Mouse (Mus musculus) heart, postnatal 0 days (tissue): ENCODE measurements around the gene Erfe. TPM values are rescaled to one million over a fixed set of nuclear protein-coding genes. Genes with fewer than 3 reads are reported as not detected.

Experiments used
- ATAC-seq: fragments of 200-750 bp; cut with Nextera tagmentation; 2 replicates; pipeline ENCODE4 v1.8.0; 2017; ENCODE audit warnings: low read depth, moderate number of reproducible peaks, moderate library complexity; ENCODE audit not compliant: insufficient read depth
- DNase-seq: peaks from one replicate; pipeline ENCODE4 v3.0.0-alpha.2; 2016; ENCODE audit warnings: low spot score
- H3K27ac ChIP-seq: fragments of 300-500 bp; sonication (generic); 2 replicates; pipeline ENCODE4 v1.5.1; 2014; ENCODE audit warnings: low read depth, mild to moderate bottlenecking
- H3K27me3 ChIP-seq: fragments of 300-500 bp; sonication (generic); 2 replicates; pipeline ENCODE4 v1.6.1; 2014; ENCODE audit warnings: low read length, mixed read lengths; ENCODE audit not compliant: control insufficient read depth, insufficient read depth
- H3K36me3 ChIP-seq: fragments of 300-500 bp; sonication (generic); replicated peaks from 2 replicates; pipeline ENCODE4 v1.6.1; 2014; ENCODE audit warnings: low read length, mixed read lengths; ENCODE audit not compliant: control insufficient read depth, insufficient read depth
- H3K4me1 ChIP-seq: fragments of 300-500 bp; sonication (generic); 2 replicates; pipeline ENCODE4 v1.6.1; 2014; ENCODE audit warnings: antibody characterized with exemption; ENCODE audit not compliant: control insufficient read depth, insufficient read depth
- H3K4me2 ChIP-seq: fragments of 300-500 bp; sonication (generic); 2 replicates; pipeline ENCODE4 v1.6.1; 2014; ENCODE audit warnings: low read depth, mild to moderate bottlenecking, low read length, moderate library complexity
- H3K4me3 ChIP-seq: fragments of 300-500 bp; sonication (generic); 2 replicates; pipeline ENCODE4 v1.5.1; 2014; ENCODE audit warnings: low read depth, low read length
- H3K9ac ChIP-seq: fragments of 300-500 bp; sonication (generic); replicated peaks from 2 replicates; pipeline ENCODE4 v1.6.1; 2014; ENCODE audit warnings: low read depth, low read length, mixed read lengths
- H3K9me3 ChIP-seq: fragments of 300-500 bp; sonication (generic); replicated peaks from 2 replicates; pipeline ENCODE4 v1.6.1; 2016; ENCODE audit warnings: low read length; ENCODE audit not compliant: control insufficient read depth
- CTCF ChIP-seq: IDR thresholded peaks from 2 replicates; pipeline ENCODE4 v1.5.1; 2016; ENCODE audit warnings: antibody characterized with exemption, control low read depth, low read depth
- EP300 ChIP-seq: IDR thresholded peaks from 2 replicates; pipeline ENCODE4 v1.6.1; 2016; ENCODE audit warnings: antibody characterized with exemption, low read depth
- WGBS: fragments of 180-500 bp; shearing (Covaris S2); extraction: QIAGEN DNeasy Blood & Tissue Kit; methylation state at CpG from one replicate; pipeline ENCODE4 v1.1.7; 2014; 5-methylcytosine and 5-hydroxymethylcytosine counted together
- polyA plus RNA-seq: library from polyadenylated mRNA; unstranded; fragments of >200 nt; fragmentation: Nextera tagmentation; extraction: Ambion mirVana; gene quantifications from 2 replicates; pipeline ENCODE4 v1.2.1, GENCODE M21; 2015
- total RNA-seq: library from RNA; depleted of rRNA; stranded (reverse); fragments of >200 nt; gene quantifications from 2 replicates; pipeline ENCODE4 v1.2.3, GENCODE M21; 2014; ENCODE audit warnings: low replicate concordance; rRNA removed

Erfe gene
- total and polyA plus RNA-seq, 2 experiments from 2014 or later, result 0.19 to 0.40 TPM

DNA sequence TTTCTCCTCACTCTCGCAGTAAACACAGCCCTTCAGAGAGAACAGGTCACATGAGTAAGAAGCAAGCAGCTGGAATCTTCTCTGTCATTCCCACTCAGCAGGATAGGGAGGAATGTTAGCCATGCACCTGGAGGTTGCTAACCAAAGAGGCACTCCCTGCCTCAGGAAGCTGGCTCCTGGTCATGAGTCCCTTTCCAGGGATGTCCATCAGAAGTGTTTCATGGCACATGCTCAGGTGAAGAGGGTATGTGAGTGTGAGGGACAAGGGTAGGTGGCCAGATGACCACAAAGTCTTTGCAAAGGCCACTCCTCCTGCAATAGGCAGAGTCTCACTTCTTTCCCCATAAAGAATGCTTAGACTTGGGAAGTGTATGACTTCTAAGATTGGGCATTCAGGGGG lies 51.8 kb downstream of the Erfe start:
- Histone ChIP-seq H3K4me2 (no peak overlapping the region), H3K36me3 (peaks cover 57% of the 10 kb centered on the region), H3K9ac (no peak overlapping the region), H3K9me3 (no peaks in the 10 kb centered on the region), H3K27ac (no peak overlapping the region), H3K27me3 (no peaks in the 10 kb centered on the region), H3K4me3 (no peak overlapping the region), H3K4me1 (0 out of 2 replicates have a peak, but pooled peaks cover 7% of the 10 kb centered on the region)
- no peak for DNase-seq
- 33% methylated on average over 1 of the region's 1 CpGs for WGBS
- no peak for ATAC-seq
- TF ChIP-seq CTCF (no peak), EP300 (no peak)

DNA sequence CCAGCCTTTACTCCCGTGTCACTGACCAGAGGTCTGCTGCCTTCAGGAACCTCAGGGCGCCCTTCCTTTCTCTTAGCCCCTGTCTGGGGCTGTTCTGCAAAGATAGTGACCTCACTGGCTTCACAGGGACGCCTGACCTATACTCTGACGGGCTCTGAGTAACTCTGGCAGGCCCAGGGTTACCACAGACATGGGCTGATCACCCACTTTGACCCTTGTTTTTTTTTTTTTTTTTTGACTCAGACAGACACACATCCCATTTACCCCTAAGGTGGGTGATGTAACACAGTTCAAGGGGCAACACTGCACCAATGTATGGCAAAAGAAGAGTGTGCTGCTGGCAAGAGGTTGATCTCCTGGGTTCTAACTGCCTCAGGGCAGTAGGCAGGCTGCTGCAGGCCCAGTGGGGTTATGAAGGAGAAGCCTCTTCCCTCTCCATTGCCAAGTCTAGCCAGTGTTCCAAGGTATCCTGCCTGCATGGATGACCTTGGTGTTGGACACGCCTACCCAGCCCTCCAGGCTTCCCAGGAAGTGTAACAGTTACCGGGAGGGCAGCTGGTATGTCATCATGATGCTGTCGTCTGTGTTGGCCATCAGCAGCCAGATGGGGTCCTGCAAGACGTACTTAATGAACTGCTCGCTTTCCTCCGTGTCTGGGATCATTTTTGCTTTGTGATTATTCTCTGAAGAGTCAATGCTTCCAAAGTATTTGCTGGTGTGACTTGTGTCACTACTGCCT lies 53.8 kb downstream of the Erfe start:
- no peak overlapping the region for H3K4me3 ChIP-seq
- WGBS, result 66% methylated on average over 10 of the region's 10 CpGs
- no peak overlapping the region for H3K4me2 ChIP-seq
- no peak for TF ChIP-seq EP300
- no peak for TF ChIP-seq CTCF
- no peak overlapping the region for H3K9ac ChIP-seq
- H3K36me3 ChIP-seq, result peaks cover 74% of the 10 kb centered on the region
- ATAC-seq (peak; percentile 39; the same call in 1 of the 2 replicates), DNase-seq (no peak)
- no peak overlapping the region for H3K27ac ChIP-seq
- H3K9me3 ChIP-seq, result no peaks in the 10 kb centered on the region
- no peaks in the 10 kb centered on the region for H3K4me1 ChIP-seq
- H3K27me3 ChIP-seq, result no peaks in the 10 kb centered on the region

DNA sequence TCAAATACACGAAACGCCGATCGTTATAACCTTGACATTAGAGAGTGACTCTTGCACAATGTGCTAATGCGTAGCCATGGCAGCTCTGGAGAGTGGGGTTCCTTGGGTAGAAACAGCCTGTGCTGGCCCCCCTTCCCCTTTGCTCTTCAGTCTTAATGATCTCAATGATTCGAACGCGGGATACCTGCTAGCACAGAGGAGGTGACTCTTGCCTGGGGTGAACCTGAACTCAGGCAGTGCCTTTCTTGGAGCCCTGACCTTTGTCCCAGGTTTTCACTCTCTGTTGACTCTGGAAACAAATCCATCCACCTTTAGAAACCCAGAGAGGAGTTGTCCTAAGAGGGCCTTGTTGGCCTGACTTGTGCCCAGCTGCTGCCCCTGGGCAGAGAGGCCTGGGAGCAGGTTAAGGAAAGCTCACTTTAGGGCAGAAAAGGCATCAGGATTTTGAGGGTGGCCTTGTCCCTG lies 54.4 kb downstream of the Erfe start:
- no peak for ATAC-seq
- WGBS, result 93% methylated on average over 8 of the region's 8 CpGs
- Histone ChIP-seq H3K4me2 (no peak overlapping the region), H3K27me3 (no peaks in the 10 kb centered on the region), H3K4me3 (no peak overlapping the region), H3K9ac (no peak overlapping the region), H3K27ac (no peak overlapping the region), H3K4me1 (no peaks in the 10 kb centered on the region), H3K9me3 (no peaks in the 10 kb centered on the region), H3K36me3 (peaks cover 79% of the 10 kb centered on the region)
- no peak for DNase-seq
- TF ChIP-seq EP300, result no peak
- no peak for TF ChIP-seq CTCF

Other genes with a start within 250 kb of the Erfe start
- 0.04 and 4.4 TPM in 2 replicates for gene Rbm44, start 221.3 kb upstream of the Erfe start, total RNA-seq
- 0.71 and 0.97 TPM in 2 replicates for gene Rbm44, start 221.3 kb upstream of the Erfe start, polyA plus RNA-seq
- gene Ramp1, start 186.6 kb upstream of the Erfe start, total RNA-seq, result 46.7 and 59.5 TPM in 2 replicates
- 62.4 and 65.5 TPM in 2 replicates for gene Ramp1, start 186.6 kb upstream of the Erfe start, polyA plus RNA-seq
- 23.5 and 69.6 TPM in 2 replicates for gene Ube2f, start 116.1 kb upstream of the Erfe start, total RNA-seq
- gene Ube2f, start 116.1 kb upstream of the Erfe start, polyA plus RNA-seq, result 77.9 and 79.3 TPM in 2 replicates
- 14.0 and 18.5 TPM in 2 replicates for gene Scly, start 68.1 kb upstream of the Erfe start, total RNA-seq
- gene Scly, start 68.1 kb upstream of the Erfe start, polyA plus RNA-seq, result 9.6 and 10.0 TPM in 2 replicates
- 0.89 TPM in 1 of 2 replicates, not detected in the other for gene Espnl, start 44.4 kb upstream of the Erfe start, total RNA-seq
- 0.04 TPM in 1 of 2 replicates, not detected in the other for gene Espnl, start 44.4 kb upstream of the Erfe start, polyA plus RNA-seq
- gene Klhl30, start 15.4 kb upstream of the Erfe start, total RNA-seq, result 78.6 and 83.2 TPM in 2 replicates
- 64.0 and 68.6 TPM in 2 replicates for gene Klhl30, start 15.4 kb upstream of the Erfe start, polyA plus RNA-seq
- 58.1 and 70.5 TPM in 2 replicates for gene Ilkap, start 32.4 kb downstream of the Erfe start, total RNA-seq
- 71.4 and 75.1 TPM in 2 replicates for gene Ilkap, start 32.4 kb downstream of the Erfe start, polyA plus RNA-seq
- 81.4 and 82.5 TPM in 2 replicates for gene Hes6, start 47.6 kb downstream of the Erfe start, total RNA-seq
- gene Hes6, start 47.6 kb downstream of the Erfe start, polyA plus RNA-seq, result 61.0 and 64.3 TPM in 2 replicates
- 11.1 and 14.0 TPM in 2 replicates for gene Per2, start 92.9 kb downstream of the Erfe start, total RNA-seq
- gene Per2, start 92.9 kb downstream of the Erfe start, polyA plus RNA-seq, result 2.3 and 3.3 TPM in 2 replicates
- gene Traf3ip1, start 128.2 kb downstream of the Erfe start, total RNA-seq, result 2.0 and 3.4 TPM in 2 replicates
- 2.8 TPM in 2 replicates for gene Traf3ip1, start 128.2 kb downstream of the Erfe start, polyA plus RNA-seq
- 13.8 and 19.0 TPM in 2 replicates for gene Asb1, start 174.1 kb downstream of the Erfe start, total RNA-seq
- 3.3 and 4.6 TPM in 2 replicates for gene Asb1, start 174.1 kb downstream of the Erfe start, polyA plus RNA-seq